Mouse (Mus musculus) hindbrain, embryonic 10.5 days (tissue): ENCODE data around the gene Olfr986. TPM values are rescaled to one million over a fixed set of nuclear protein-coding genes. Genes with fewer than 3 reads are reported as not detected.
A peak's percentile ranks its signal among the peaks of the same experiment; 100 is the strongest.

ENCODE experiments used
- DNase-seq: peaks from one replicate; pipeline ENCODE4 v3.0.0-alpha.2; 2017; ENCODE audit warnings: low spot score
- H3K27ac ChIP-seq: fragments of 300-500 bp; sonication (generic); 2 replicates; pipeline ENCODE4 v1.5.1; 2016; ENCODE audit warnings: mild to moderate bottlenecking, moderate library complexity
- H3K27me3 ChIP-seq: fragments of 300-500 bp; sonication (generic); 2 replicates; pipeline ENCODE4 v1.6.1; 2016; ENCODE audit warnings: mild to moderate bottlenecking; ENCODE audit not compliant: poor library complexity, insufficient read depth, severe bottlenecking
- H3K36me3 ChIP-seq: fragments of 300-500 bp; sonication (generic); 2 replicates; pipeline ENCODE4 v1.6.1; 2016; ENCODE audit warnings: mild to moderate bottlenecking, moderate library complexity
- H3K4me1 ChIP-seq: fragments of 300-500 bp; sonication (generic); replicated peaks from 2 replicates; pipeline ENCODE4 v1.6.1; 2016; ENCODE audit warnings: mild to moderate bottlenecking
- H3K4me3 ChIP-seq: fragments of 300-500 bp; sonication (generic); 2 replicates; pipeline ENCODE4 v1.5.1; 2016; ENCODE audit warnings: mild to moderate bottlenecking, moderate library complexity
- H3K9me3 ChIP-seq: fragments of 300-500 bp; sonication (generic); 2 replicates; pipeline ENCODE4 v1.6.1; 2016; ENCODE audit warnings: mild to moderate bottlenecking, moderate library complexity
- WGBS: fragments of 180-500 bp; shearing (Covaris S2); methylation state at CpG from one replicate; pipeline ENCODE4 v1.1.7; 2016; 5-methylcytosine and 5-hydroxymethylcytosine counted together
- polyA plus RNA-seq: library from polyadenylated mRNA; unstranded; fragments of >200 nt; fragmentation: Nextera tagmentation; extraction: Ambion mirVana; gene quantifications from 2 replicates; pipeline ENCODE4 v1.2.1, GENCODE M21; 2016

Olfr986 gene
- polyA plus RNA-seq, 1 experiment from 2014 or later = not detected

- Histone ChIP-seq H3K27ac (no peak overlapping the region), H3K36me3 (peaks cover 67% of the 10 kb centered on the region), H3K4me1 (no peaks in the 10 kb centered on the region), H3K27me3 (no peaks in the 10 kb centered on the region), H3K9me3 (no peaks in the 10 kb centered on the region), H3K4me3 (no peak overlapping the region)
- 89% methylated on average over 2 of the region's 2 CpGs for WGBS
- DNase-seq = no peak
Measured at GRCm38 (mm10) chr9:40210744-40211143, 30.0 kb downstream of the Olfr986 start.

- Histone ChIP-seq H3K27me3 (no peaks in the 10 kb centered on the region), H3K27ac (no peak overlapping the region), H3K9me3 (no peaks in the 10 kb centered on the region), H3K36me3 (peaks cover 46% of the 10 kb centered on the region), H3K4me1 (no peaks in the 10 kb centered on the region), H3K4me3 (no peak overlapping the region)
- no peak for DNase-seq
- 93% methylated on average over 5 of the region's 5 CpGs for WGBS
Measured at GRCm38 (mm10) chr9:40214058-40214457, 33.3 kb downstream of the Olfr986 start.

GRCm38 (mm10) chr9:40216651-40217050 is 35.9 kb downstream of the Olfr986 start:
- Histone ChIP-seq H3K4me1 (no peaks in the 10 kb centered on the region), H3K36me3 (peaks cover 20% of the 10 kb centered on the region), H3K9me3 (no peaks in the 10 kb centered on the region), H3K4me3 (no peak overlapping the region), H3K27ac (no peak overlapping the region), H3K27me3 (no peaks in the 10 kb centered on the region)
- 80% methylated on average over 4 of the region's 4 CpGs for WGBS
- no peak for DNase-seq

GRCm38 (mm10) chr9:40224289-40224688 is 43.6 kb downstream of the Olfr986 start:
- Histone ChIP-seq H3K9me3 (no peaks in the 10 kb centered on the region), H3K27ac (no peak overlapping the region), H3K36me3 (no peaks in the 10 kb centered on the region), H3K27me3 (no peaks in the 10 kb centered on the region), H3K4me1 (no peaks in the 10 kb centered on the region), H3K4me3 (no peak overlapping the region)
- DNase-seq = no peak
- 71% methylated on average over 4 of the region's 4 CpGs for WGBS

GRCm38 (mm10) chr9:40227874-40228789 is 47.4 kb downstream of the Olfr986 start:
- Histone ChIP-seq H3K9me3 (peaks cover 3% of the 10 kb centered on the region; the same call in 1 of the 2 replicates), H3K27me3 (no peaks in the 10 kb centered on the region), H3K27ac (no peak overlapping the region), H3K4me3 (no peak overlapping the region), H3K36me3 (no peaks in the 10 kb centered on the region), H3K4me1 (no peaks in the 10 kb centered on the region)
- peak; percentile 55 for DNase-seq
- 75% methylated on average over 10 of the region's 10 CpGs for WGBS

GRCm38 (mm10) chr9:40228804-40229331 is 48.1 kb downstream of the Olfr986 start:
- peaks cover 3% of the 10 kb centered on the region; the same call in 1 of the 2 replicates for H3K9me3 ChIP-seq
- no peak for DNase-seq
- no peak overlapping the region for H3K27ac ChIP-seq
- H3K4me3 ChIP-seq = no peak overlapping the region
- H3K27me3 ChIP-seq = no peaks in the 10 kb centered on the region
- no peaks in the 10 kb centered on the region for H3K36me3 ChIP-seq
- H3K4me1 ChIP-seq = peaks cover 1% of the 10 kb centered on the region; the same call in 1 of the 2 replicates
- 65% methylated on average over 6 of the region's 6 CpGs for WGBS

GRCm38 (mm10) chr9:40229479-40229878 is 48.8 kb downstream of the Olfr986 start:
- Histone ChIP-seq H3K27me3 (no peaks in the 10 kb centered on the region), H3K4me3 (no peak overlapping the region), H3K4me1 (peaks cover 7% of the 10 kb centered on the region; the same call in 1 of the 2 replicates), H3K27ac (no peak overlapping the region), H3K36me3 (no peaks in the 10 kb centered on the region), H3K9me3 (peaks cover 3% of the 10 kb centered on the region; the same call in 1 of the 2 replicates)
- WGBS = 70% methylated on average over 5 of the region's 5 CpGs
- DNase-seq = no peak

- Histone ChIP-seq H3K4me3 (no peak overlapping the region), H3K36me3 (no peaks in the 10 kb centered on the region), H3K4me1 (peaks cover 13% of the 10 kb centered on the region; the same call in 1 of the 2 replicates), H3K27ac (no peak overlapping the region), H3K9me3 (peaks cover 3% of the 10 kb centered on the region; the same call in 1 of the 2 replicates), H3K27me3 (no peaks in the 10 kb centered on the region)
- 79% methylated on average over 3 of the region's 3 CpGs for WGBS
- no peak for DNase-seq
Measured at GRCm38 (mm10) chr9:40231019-40231418, 50.3 kb downstream of the Olfr986 start.

GRCm38 (mm10) chr9:40234233-40235072 is 53.7 kb downstream of the Olfr986 start:
- Histone ChIP-seq H3K4me3 (no peak overlapping the region), H3K27me3 (0 out of 2 replicates have a peak, but pooled peaks cover 5% of the 10 kb centered on the region), H3K4me1 (peaks cover 13% of the 10 kb centered on the region; the same call in 1 of the 2 replicates), H3K36me3 (no peaks in the 10 kb centered on the region), H3K27ac (no peak overlapping the region; the same call in 1 of the 2 replicates), H3K9me3 (peaks cover 3% of the 10 kb centered on the region; the same call in 1 of the 2 replicates)
- 61% methylated on average over 10 of the region's 10 CpGs for WGBS
- no peak for DNase-seq

- H3K4me1 ChIP-seq = peaks cover 13% of the 10 kb centered on the region; the same call in 1 of the 2 replicates
- no peak overlapping the region for H3K4me3 ChIP-seq
- 90% methylated on average over 7 of the region's 7 CpGs for WGBS
- peaks cover 12% of the 10 kb centered on the region for H3K27me3 ChIP-seq
- DNase-seq = no peak
- H3K36me3 ChIP-seq = no peaks in the 10 kb centered on the region
- no peak overlapping the region for H3K27ac ChIP-seq
- H3K9me3 ChIP-seq = peaks cover 3% of the 10 kb centered on the region; the same call in 1 of the 2 replicates
Measured at GRCm38 (mm10) chr9:40235220-40235619, 54.5 kb downstream of the Olfr986 start.
